Mouse (Mus musculus) CH12.LX (cell line): ENCODE measurements around the gene Pkn3. TPM values are rescaled to one million over a fixed set of nuclear protein-coding genes. Genes with fewer than 3 reads are reported as not detected.

ENCODE experiments used
- DNase-seq: peaks from one replicate; pipeline ENCODE4 v3.0.0-alpha.2; 2013; ENCODE audit errors: extremely low read depth
- H3K27ac ChIP-seq: 2 replicates; pipeline ENCODE4 v1.5.1; 2012; ENCODE audit warnings: low read depth, mild to moderate bottlenecking, control low read depth, moderate library complexity; ENCODE audit not compliant: insufficient read depth
- H3K27me3 ChIP-seq: replicated peaks from 2 replicates; pipeline ENCODE3; 2012; ENCODE audit warnings: inconsistent platforms
- H3K36me3 ChIP-seq, 2 experiments: replicated peaks in 1 of 2; 2 replicates each; pipeline versions ENCODE3 to v1.6.1; 2012; ENCODE audit warnings: inconsistent platforms in 1 of 2, low read length in 1 of 2, mild to moderate bottlenecking in 1 of 2, mixed read lengths in 1 of 2, moderate library complexity in 1 of 2; ENCODE audit not compliant: control insufficient read depth in 1 of 2, insufficient read depth in 1 of 2
- H3K4me1 ChIP-seq, 2 experiments: 2 replicates each; pipeline ENCODE4 v1.6.1; 2012; ENCODE audit warnings: inconsistent platforms in 1 of 2, moderate library complexity in 1 of 2; ENCODE audit not compliant: insufficient read depth in 2 of 2, control insufficient read depth in 1 of 2
- H3K4me2 ChIP-seq: 2 replicates; pipeline ENCODE4 v1.6.1; 2012; ENCODE audit warnings: low read depth, mild to moderate bottlenecking, control low read depth; ENCODE audit not compliant: poor library complexity, insufficient read depth, severe bottlenecking
- H3K4me3 ChIP-seq, 3 experiments: fragments of 150-350 bp in 1 of 3; sonication (generic) in 1 of 3; replicated peaks in 1 of 3; 2 replicates each; pipeline versions ENCODE3 to v1.5.1; 2011 to 2012; ENCODE audit warnings: low read depth in 2 of 3, low read length in 2 of 3, mild to moderate bottlenecking in 2 of 3, moderate library complexity in 2 of 3, control low read depth in 1 of 3, improper control_type of control experiment in 1 of 3, inconsistent platforms in 1 of 3, mixed read lengths in 1 of 3; ENCODE audit not compliant: poor library complexity in 1 of 3
- H3K79me2 ChIP-seq: replicated peaks from 2 replicates; pipeline ENCODE4 v1.6.1; 2012; ENCODE audit warnings: mild to moderate bottlenecking, moderate library complexity; ENCODE audit not compliant: control insufficient read depth, poor library complexity, insufficient read depth, severe bottlenecking; ENCODE audit errors: extremely low read depth
- H3K9ac ChIP-seq: 2 replicates; pipeline ENCODE4 v1.6.1; 2012; ENCODE audit warnings: low read depth, mild to moderate bottlenecking, control low read depth, moderate library complexity; ENCODE audit not compliant: insufficient read depth
- H3K9me3 ChIP-seq: replicated peaks from 2 replicates; pipeline ENCODE3; 2012; ENCODE audit warnings: low read length, inconsistent platforms, mixed read lengths
- BHLHE40 ChIP-seq: IDR thresholded peaks from 2 replicates; pipeline ENCODE4 v1.6.1; 2011; ENCODE audit warnings: mild to moderate bottlenecking, low read depth, low read length, improper control_type of control experiment
- CTCF ChIP-seq, 2 experiments: IDR thresholded peaks in 1 of 2; conservative IDR thresholded peaks in 1 of 2; 2 replicates each; pipeline ENCODE4 v1.5.1; 2011 to 2012; ENCODE audit warnings: low read depth in 2 of 2, low read length in 2 of 2, improper control_type of control experiment in 1 of 2, inconsistent platforms in 1 of 2, mild to moderate bottlenecking in 1 of 2, moderate library complexity in 1 of 2
- EP300 ChIP-seq: IDR thresholded peaks from 2 replicates; pipeline ENCODE4 v1.6.1; 2011; ENCODE audit warnings: low read length, improper control_type of control experiment
- ETS1 ChIP-seq: conservative IDR thresholded peaks from 2 replicates; pipeline ENCODE4 v1.6.1; 2012; ENCODE audit warnings: low read depth, mild to moderate bottlenecking, inconsistent platforms, low read length, improper control_type of control experiment, moderate library complexity
- GABPA ChIP-seq: IDR thresholded peaks from 2 replicates; pipeline ENCODE4 v1.6.1; 2012; ENCODE audit warnings: low read depth, low read length, improper control_type of control experiment, inconsistent platforms; ENCODE audit not compliant: insufficient replicate concordance
- IRF4 ChIP-seq: IDR thresholded peaks from 2 replicates; pipeline ENCODE4 v1.6.1; 2014; ENCODE audit warnings: low read depth, mild to moderate bottlenecking, inconsistent platforms, low read length, improper control_type of control experiment
- JUN ChIP-seq: IDR thresholded peaks from 2 replicates; pipeline ENCODE4 v1.6.1; 2011; ENCODE audit warnings: low read depth, mild to moderate bottlenecking, low read length, improper control_type of control experiment, moderate library complexity; ENCODE audit not compliant: insufficient read depth
- JUND ChIP-seq: conservative IDR thresholded peaks from 2 replicates; pipeline ENCODE4 v1.6.1; 2011; ENCODE audit warnings: low read depth, low read length, improper control_type of control experiment
- KAT2A ChIP-seq: IDR thresholded peaks from 2 replicates; pipeline ENCODE4 v1.6.1; 2012; ENCODE audit warnings: low read length, improper control_type of control experiment, inconsistent platforms; ENCODE audit not compliant: insufficient replicate concordance
- MAX ChIP-seq: IDR thresholded peaks from 2 replicates; pipeline ENCODE4 v1.6.1; 2011; ENCODE audit warnings: low read length, improper control_type of control experiment
- MEF2A ChIP-seq: IDR thresholded peaks from 2 replicates; pipeline ENCODE4 v1.6.1; 2014; ENCODE audit warnings: low read depth, mild to moderate bottlenecking, inconsistent platforms, low read length, improper control_type of control experiment, borderline replicate concordance
- MXI1 ChIP-seq: IDR thresholded peaks from 2 replicates; pipeline ENCODE4 v1.6.1; 2011; ENCODE audit warnings: mild to moderate bottlenecking, low read depth, low read length, improper control_type of control experiment
- NELFE ChIP-seq: IDR thresholded peaks from 2 replicates; pipeline ENCODE4 v1.6.1; 2011; ENCODE audit warnings: low read depth, low read length, improper control_type of control experiment
- PAX5 ChIP-seq: IDR thresholded peaks from 2 replicates; pipeline ENCODE4 v1.6.1; 2012; ENCODE audit warnings: low read length, inconsistent platforms, mixed read lengths
- POLR2A ChIP-seq: IDR thresholded peaks from 2 replicates; pipeline ENCODE4 v1.6.1; 2011; ENCODE audit warnings: low read depth, mild to moderate bottlenecking, improper control_type of control experiment, low read length
- POLR2AphosphoS2 ChIP-seq: IDR thresholded peaks from 2 replicates; pipeline ENCODE4 v1.6.1; 2011; ENCODE audit warnings: low read depth, low read length, improper control_type of control experiment
- RAD21 ChIP-seq: IDR thresholded peaks from 2 replicates; pipeline ENCODE4 v1.6.1; 2011; ENCODE audit warnings: low read depth, mild to moderate bottlenecking, low read length, improper control_type of control experiment, moderate library complexity
- SIN3A ChIP-seq: IDR thresholded peaks from 2 replicates; pipeline ENCODE4 v1.6.1; 2012; ENCODE audit warnings: low read length, improper control_type of control experiment, inconsistent platforms
- TBP ChIP-seq: conservative IDR thresholded peaks from 2 replicates; pipeline ENCODE4 v1.6.1; 2011; ENCODE audit warnings: low read depth, low read length, improper control_type of control experiment
- TCF12 ChIP-seq: IDR thresholded peaks from 2 replicates; pipeline ENCODE4 v1.6.1; 2014; ENCODE audit warnings: low read depth, mild to moderate bottlenecking, inconsistent platforms, low read length, improper control_type of control experiment
- USF1 ChIP-seq: IDR thresholded peaks from 2 replicates; pipeline ENCODE4 v1.6.1; 2014; ENCODE audit warnings: low read depth, mild to moderate bottlenecking, inconsistent platforms, low read length, improper control_type of control experiment
- ZKSCAN1 ChIP-seq: IDR thresholded peaks from 2 replicates; pipeline ENCODE4 v1.6.1; 2012; ENCODE audit warnings: low read depth, inconsistent platforms, low read length, improper control_type of control experiment, borderline replicate concordance
- ZNF384 ChIP-seq: IDR thresholded peaks from 2 replicates; pipeline ENCODE4 v1.6.1; 2012; ENCODE audit warnings: low read depth, low read length, improper control_type of control experiment, inconsistent platforms
- dilution Hi-C: fragments of 300-500 bp; cut with MboI; formaldehyde crosslinking; loops from 2 replicates; pipeline ENCODE4 v1.14.3; 2020; ENCODE audit warnings: low sequenced_read_pairs; ENCODE audit not compliant: extremely low pct_unique_long_range_greater_than_20kb, extremely low pct_ligation_motif_present
- in situ Hi-C: fragments of 300-500 bp; cut with MboI; formaldehyde crosslinking; loops from 3 replicates; pipeline ENCODE4 v1.14.3; 2019; ENCODE audit warnings: low sequenced_read_pairs, low pct_ligation_motif_present, low pct_unique_long_range_greater_than_20kb, mixed read lengths
- polyA plus RNA-seq: library from polyadenylated mRNA; unstranded; fragments of >175 nt; gene quantifications from 2 replicates; pipeline ENCODE4 v1.2.1, GENCODE M21; 2012; ENCODE audit warnings: low read depth; ENCODE audit not compliant: insufficient read length
- total RNA-seq, 2 experiments: library from RNA; depleted of rRNA; stranded (reverse); fragments of 300-350 nt in 1 of 2; fragments of >200 nt in 1 of 2; gene quantifications; 2 replicates each; pipeline ENCODE4 v1.2.3; 2012 to 2014

Pkn3 gene
- total and polyA plus RNA-seq, 3 experiments, result 4.7 to 8.3 (median 6.7) TPM

DNA sequence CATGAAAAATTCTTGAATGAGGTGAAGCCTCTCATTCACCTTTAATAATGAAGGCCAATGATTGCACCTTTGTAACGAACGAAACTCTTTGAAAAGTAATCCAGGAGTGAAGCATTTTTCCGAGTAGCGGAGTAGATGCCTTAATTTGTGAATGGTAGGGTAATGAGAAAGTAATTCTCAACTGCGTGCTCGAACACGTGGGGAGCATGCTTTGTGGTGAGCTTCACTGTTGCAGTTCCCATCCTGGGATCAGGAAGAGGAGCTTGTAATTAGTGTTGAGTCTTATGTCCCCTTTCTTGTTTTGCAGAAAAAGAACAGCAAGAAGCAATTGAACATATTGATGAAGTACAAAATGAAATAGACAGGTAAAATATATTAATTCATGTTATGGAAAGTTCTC, 9.5 kb upstream of the Pkn3 start (continued):
- TF ChIP-seq IRF4 (no peak), MAX (peak; percentile 96), USF1 (no peak), NELFE (no peak), ZKSCAN1 (no peak), BHLHE40 (peak; percentile 69; the same call in 1 of the 2 replicates), TBP (no peak), MEF2A (no peak), TCF12 (no peak), POLR2A (no peak), PAX5 (no peak), SIN3A (peak; percentile 34; the same call in 1 of the 2 replicates), ETS1 (no peak), JUND (no peak), EP300 (no peak)

- Histone ChIP-seq H3K36me3 (peaks cover 37 to 52% of the 10 kb centered on the region in 2 experiments), H3K9ac (no peak overlapping the region), H3K9me3 (no peaks in the 10 kb centered on the region), H3K4me3 (no peak overlapping the region), H3K4me1 (peaks cover 5 to 17% of the 10 kb centered on the region in 2 experiments), H3K27me3 (no peaks in the 10 kb centered on the region), H3K79me2 (peaks cover 27% of the 10 kb centered on the region), H3K27ac (no peak overlapping the region), H3K4me2 (no peak overlapping the region)
- in situ Hi-C loops, result no loop called here
- dilution Hi-C loops, result no loop called here
- DNase-seq, result no peak
- no peak for TF ChIP-seq MXI1
- no peak for TF ChIP-seq TBP
- TF ChIP-seq MAX, result no peak
- no peak for TF ChIP-seq CTCF (conservative IDR thresholded peaks at IDR 0.05 in 1 of 2, IDR thresholded peaks at IDR 0.05 in 1 of 2; ENCODE audit: low read depth in 2 of 2, low read length in 2 of 2)
- peak; percentile 58; the same call in 1 of the 2 replicates for TF ChIP-seq POLR2AphosphoS2
- no peak for TF ChIP-seq ZNF384
- no peak for TF ChIP-seq IRF4
- TF ChIP-seq POLR2A, result peak; percentile 9; the same call in 1 of the 2 replicates
- TF ChIP-seq JUN, result no peak
- TF ChIP-seq TCF12, result no peak
Observed at GRCm38 (mm10) chr2:30072875-30073274, 4.6 kb upstream of the Pkn3 start.

- TF ChIP-seq POLR2A (0 out of 2 replicates have a peak, but pooled peaks have one; percentile 19), GABPA (no peak), POLR2AphosphoS2 (peak; percentile 33; the same call in 1 of the 2 replicates), KAT2A (no peak), RAD21 (no peak)
- dilution Hi-C loops, result no loop called here
- in situ Hi-C loops, result no loop called here
Observed at GRCm38 (mm10) chr2:30073285-30073684, 4.2 kb upstream of the Pkn3 start.

More at GRCm38 (mm10) chr2:30073285-30073684, 4.2 kb upstream of the Pkn3 start:
- peaks cover 7 to 18% of the 10 kb centered on the region in 2 experiments for H3K4me1 ChIP-seq
- no peak overlapping the region for H3K4me3 ChIP-seq
- H3K79me2 ChIP-seq, result peaks cover 23% of the 10 kb centered on the region
- DNase-seq, result no peak
- no peak overlapping the region for H3K9ac ChIP-seq
- H3K27ac ChIP-seq, result no peak overlapping the region
- no peak overlapping the region for H3K4me2 ChIP-seq
- no peaks in the 10 kb centered on the region for H3K9me3 ChIP-seq
- no peaks in the 10 kb centered on the region for H3K27me3 ChIP-seq
- peaks cover 37 to 48% of the 10 kb centered on the region in 2 experiments for H3K36me3 ChIP-seq
